Mouse (Mus musculus): ENCODE measurements around the gene Hspa1b.
"Not testable (repeated sequence)": the region's sequence is repeated elsewhere in the genome, so short reads cannot be mapped to it uniquely, and the experiment has no call there.

Hspa1b gene

GRCm38 (mm10) chr17:34959130-34959778, at the start of gene Hspa1b:
Gene Hspa1b, minus strand, starts transcription at chr17:34959238.
- CTCF ChIA-PET = not testable (repeated sequence)

DNA sequence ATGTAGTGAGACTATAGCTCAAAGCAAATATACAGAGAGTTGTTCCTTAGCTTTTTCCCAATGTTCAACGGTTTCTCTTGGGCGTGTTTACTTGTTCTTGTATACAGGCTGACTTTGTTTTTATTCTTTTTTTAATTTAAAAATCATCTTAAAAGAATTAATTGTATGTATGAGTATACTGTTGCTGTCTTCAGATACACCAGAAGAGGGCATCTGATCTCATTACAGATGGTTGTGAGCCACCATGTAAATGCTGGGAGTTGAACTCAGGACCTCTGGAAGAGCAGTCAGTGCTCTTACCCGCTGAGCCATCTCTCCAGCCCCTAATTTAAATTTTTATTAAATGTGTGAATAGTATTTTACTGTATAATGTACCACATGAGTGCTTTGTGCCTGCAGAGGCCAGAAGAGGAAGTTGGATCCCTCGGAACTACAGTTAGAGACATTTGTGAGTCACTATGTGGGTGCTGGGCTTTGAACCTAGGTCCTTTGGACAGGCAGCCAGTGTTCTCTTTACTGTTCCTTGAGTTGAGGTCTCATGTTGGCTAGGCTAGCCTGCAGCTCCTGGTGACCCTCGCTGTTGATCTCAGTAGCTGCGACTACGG, 48.5 kb upstream of the Hspa1b start:
- CTCF ChIA-PET = interaction anchor here (0.6 kb wide), 1 partner anchor 19 kb away, joined by 5 read pairs; no protein-coding TSS in a partner anchor

GRCm38 (mm10) chr17:35005902-35006301, 46.9 kb upstream of the Hspa1b start:
- CTCF ChIA-PET = not testable (repeated sequence)

DNA sequence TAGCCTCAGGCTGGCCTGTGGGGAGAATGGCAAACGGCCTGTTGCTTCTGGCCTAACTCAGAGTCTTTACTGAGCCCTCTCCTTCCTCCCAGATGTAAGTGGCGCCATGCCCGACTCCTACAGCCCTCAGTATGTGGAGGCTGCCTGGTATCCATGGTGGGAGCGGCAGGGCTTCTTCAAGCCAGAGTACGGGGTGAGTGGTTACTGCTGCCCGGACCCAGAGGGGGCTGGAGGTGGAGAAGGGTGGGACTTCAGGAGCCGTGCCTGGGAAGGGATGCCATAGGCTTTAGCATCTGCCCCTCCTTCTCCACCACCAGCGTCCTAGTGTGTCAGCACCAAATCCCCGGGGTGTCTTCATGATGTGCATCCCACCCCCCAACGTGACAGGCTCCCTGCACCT, 46.1 kb upstream of the Hspa1b start:
- CTCF ChIA-PET = no interaction called here

GRCm38 (mm10) chr17:35004075-35004717, 45.2 kb upstream of the Hspa1b start:
- CTCF ChIA-PET = no interaction called here

GRCm38 (mm10) chr17:35003022-35003838, 44.2 kb upstream of the Hspa1b start:
- CTCF ChIA-PET = no interaction called here

- CTCF ChIA-PET = interaction anchor here (0.7 kb wide), 1 partner anchor 46 kb away, joined by 3 read pairs; no protein-coding TSS in a partner anchor
Measured at GRCm38 (mm10) chr17:35002153-35002865, 43.3 kb upstream of the Hspa1b start.

DNA sequence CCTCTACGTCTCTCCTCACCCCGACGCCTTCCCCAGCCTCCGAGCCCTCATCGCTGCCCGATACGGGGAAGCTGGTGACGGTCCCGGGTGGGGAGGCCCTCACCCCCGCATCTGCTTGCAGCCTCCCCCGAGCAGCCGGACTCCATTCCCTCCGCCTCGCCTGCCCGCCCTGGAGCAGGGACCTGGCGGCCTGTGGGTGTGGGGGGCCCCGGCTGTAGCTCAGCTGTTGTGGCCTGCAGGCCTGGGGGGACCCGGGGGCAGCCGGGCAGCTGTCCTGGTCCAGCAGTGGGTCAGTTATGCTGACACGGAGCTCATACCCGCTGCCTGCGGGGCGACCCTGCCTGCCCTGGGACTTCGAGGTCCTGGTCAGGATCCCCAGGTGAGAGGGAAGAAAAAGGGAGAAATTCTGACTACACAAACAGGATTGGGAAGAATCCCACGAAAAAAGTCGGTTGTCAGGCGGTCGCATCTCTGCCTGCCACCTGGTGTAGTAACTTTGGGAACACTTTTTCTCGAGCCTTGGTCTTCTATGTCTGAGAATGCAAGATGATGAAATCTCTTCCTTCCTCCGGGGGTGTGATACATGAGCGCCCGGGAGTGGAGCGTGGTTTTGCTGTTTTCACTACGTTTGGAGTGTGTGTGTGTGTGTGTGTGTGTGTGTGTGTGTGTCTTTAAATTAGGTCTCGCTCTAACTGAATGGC, 42.6 kb upstream of the Hspa1b start:
- CTCF ChIA-PET = interaction anchor here (0.7 kb wide), 1 partner anchor 47 kb away, joined by 3 read pairs; no protein-coding TSS in a partner anchor

- CTCF ChIA-PET = no interaction called here
Measured at GRCm38 (mm10) chr17:35000717-35001451, 41.8 kb upstream of the Hspa1b start, which contains the start of gene Vars. Gene Vars, plus strand, starts transcription at chr17:35000987.

GRCm38 (mm10) chr17:34999871-35000716, 41.1 kb upstream of the Hspa1b start:
- CTCF ChIA-PET = interaction anchor here (0.5 to 1.3 kb wide), 2 partner anchors 16 to 136 kb away, joined by 3 to 4 read pairs; no protein-coding TSS in a partner anchor

- CTCF ChIA-PET = interaction anchor here (0.6 to 1.3 kb wide), 2 partner anchors 15 to 56 kb away, joined by 3 to 5 read pairs; no protein-coding TSS in a partner anchor
Measured at GRCm38 (mm10) chr17:34998526-34999430, 39.7 kb upstream of the Hspa1b start.

DNA sequence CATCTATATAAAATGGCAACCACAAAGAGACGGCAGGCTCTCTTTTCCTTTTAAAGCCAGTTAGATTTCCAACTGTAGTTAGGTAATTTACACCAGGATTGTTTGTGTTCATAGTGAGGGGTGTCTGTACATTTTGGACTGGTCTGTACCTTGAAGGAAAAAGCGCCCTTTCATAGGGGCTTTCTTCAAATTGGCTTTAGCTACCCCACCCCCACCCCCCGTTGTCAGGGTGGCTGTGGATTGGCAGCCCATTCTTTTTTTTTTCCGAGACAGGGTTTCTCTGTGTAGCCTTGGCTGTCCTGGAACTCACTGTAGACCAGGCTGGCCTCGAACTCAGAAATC, 38.1 kb upstream of the Hspa1b start:
- CTCF ChIA-PET = interaction anchor here (0.6 kb wide), 1 partner anchor 75 kb away, joined by 3 read pairs; no protein-coding TSS in a partner anchor

- CTCF ChIA-PET = no interaction called here
Measured at GRCm38 (mm10) chr17:34996411-34997141, 37.5 kb upstream of the Hspa1b start.

DNA sequence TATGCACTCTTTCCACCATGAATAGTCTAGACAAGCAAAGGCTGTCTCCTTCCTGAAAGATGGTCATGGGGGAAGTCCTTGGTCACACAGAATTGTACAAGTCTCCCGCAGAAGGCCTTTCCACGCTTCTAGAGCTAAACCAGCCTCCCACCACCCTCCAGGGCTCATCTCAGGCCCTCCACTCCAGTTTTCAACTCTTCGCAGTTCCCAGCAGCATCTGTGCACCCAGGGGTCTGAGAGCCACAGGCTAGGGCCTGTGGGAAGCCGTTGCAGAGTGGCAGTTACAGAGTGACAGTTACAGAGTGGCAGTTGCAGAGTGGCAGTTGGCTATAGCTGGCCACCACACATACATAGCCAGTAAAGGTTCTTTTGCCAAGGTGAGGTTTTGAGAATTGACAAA, 36.9 kb upstream of the Hspa1b start:
- CTCF ChIA-PET = not testable (repeated sequence)

- CTCF ChIA-PET = interaction anchor here (0.7 kb wide), 1 partner anchor 501 kb away, joined by 3 read pairs; no protein-coding TSS in a partner anchor
Measured at GRCm38 (mm10) chr17:34995192-34995591, 36.2 kb upstream of the Hspa1b start.

GRCm38 (mm10) chr17:34994751-34995150, 35.7 kb upstream of the Hspa1b start:
- CTCF ChIA-PET = interaction anchor here (0.6 to 0.7 kb wide), 2 partner anchors 398 to 501 kb away, joined by 3 to 11 read pairs; no protein-coding TSS in a partner anchor

GRCm38 (mm10) chr17:34984218-34984617, 25.2 kb upstream of the Hspa1b start:
- CTCF ChIA-PET = interaction anchor here (1.3 to 1.6 kb wide), 2 partner anchors 15 to 76 kb away, joined by 3 to 5 read pairs; no protein-coding TSS in a partner anchor

All from spleen, embryonic (tissue).